Mouse (Mus musculus): ENCODE data around the gene Hnf1a. TPM values are rescaled to one million over a fixed set of nuclear protein-coding genes. Genes with fewer than 3 reads are reported as not detected.

Hnf1a gene
- 1 to 10 TPM; 1.7 to 3.3 TPM for total RNA-seq (2021)
- long read RNA-seq, experiment 1, partial matches to known transcripts, result 1 of 3 reads
- long read RNA-seq, experiment 1, other reads (novel, unspliced or antisense), result 1 of 3 reads
- long read RNA-seq, experiment 2, partial matches to known transcripts, result 2 of 5 reads
- long read RNA-seq, experiment 2, other reads (novel, unspliced or antisense), result 2 of 5 reads

DNA sequence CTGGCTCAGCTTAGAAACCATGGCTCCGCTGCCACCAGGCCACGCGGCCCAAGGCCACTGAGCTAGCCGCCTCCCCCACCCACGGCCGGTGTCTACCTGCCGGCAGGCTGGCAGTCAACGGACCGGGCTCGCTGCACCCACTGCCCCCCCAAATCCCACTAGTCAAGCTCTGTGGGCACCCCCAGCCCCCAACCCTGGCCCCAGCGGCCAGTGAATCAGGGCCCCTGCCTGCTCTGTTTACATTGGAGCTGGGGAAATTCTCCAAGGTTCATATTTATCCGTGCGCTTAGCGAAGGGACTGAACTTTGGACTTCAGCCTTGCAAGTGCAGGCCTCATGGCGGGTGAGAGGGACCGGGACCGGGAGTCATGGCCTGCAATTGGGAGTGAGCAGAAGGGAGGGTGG lies at the start of gene Hnf1a:
Gene Hnf1a (minus strand): TSS at position 271 of the 404 bp plus-strand sequence.
- no peak for DNase-seq

DNA sequence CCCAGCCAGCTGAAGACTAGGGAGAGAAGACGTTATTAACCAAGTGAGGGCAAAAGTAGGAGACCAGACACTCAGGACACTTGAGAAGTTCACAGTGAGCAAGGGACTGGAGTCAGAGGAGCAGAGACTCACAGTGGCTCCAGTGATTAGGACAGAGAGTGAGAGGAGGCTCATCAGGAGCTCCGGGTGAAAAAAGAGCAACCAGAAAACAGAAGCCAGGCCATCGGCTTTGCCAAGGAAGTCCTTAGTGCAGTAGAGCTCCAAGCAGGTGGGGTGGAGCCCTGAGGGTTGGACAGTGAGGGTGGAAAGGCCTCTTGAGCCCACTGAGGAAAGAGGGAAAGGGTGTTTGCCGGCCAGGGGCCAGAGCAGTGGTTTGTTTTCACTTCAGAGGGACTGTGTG lies 47.9 kb upstream of the Hnf1a start:
- DNase-seq, result peak; percentile 23

DNA sequence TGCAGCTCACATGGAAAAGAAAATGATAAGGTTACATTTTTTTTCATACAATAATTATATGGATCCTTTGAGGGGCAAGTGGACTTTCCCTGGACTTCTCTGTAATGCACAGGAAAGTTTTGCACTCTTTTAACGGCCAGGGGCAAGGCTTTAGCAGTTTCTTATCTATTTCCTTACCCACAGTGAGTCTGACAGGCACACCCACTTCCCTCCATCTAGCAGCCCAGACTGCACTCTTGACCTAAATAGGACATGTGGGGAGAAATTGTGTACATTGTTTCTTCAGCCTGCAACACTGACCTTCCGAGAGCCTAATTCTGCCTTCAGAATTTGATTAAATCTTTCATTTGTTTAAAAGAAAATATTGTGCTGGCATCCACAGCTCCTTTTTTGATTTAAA lies 47.4 kb upstream of the Hnf1a start:
- no peak for DNase-seq

DNA sequence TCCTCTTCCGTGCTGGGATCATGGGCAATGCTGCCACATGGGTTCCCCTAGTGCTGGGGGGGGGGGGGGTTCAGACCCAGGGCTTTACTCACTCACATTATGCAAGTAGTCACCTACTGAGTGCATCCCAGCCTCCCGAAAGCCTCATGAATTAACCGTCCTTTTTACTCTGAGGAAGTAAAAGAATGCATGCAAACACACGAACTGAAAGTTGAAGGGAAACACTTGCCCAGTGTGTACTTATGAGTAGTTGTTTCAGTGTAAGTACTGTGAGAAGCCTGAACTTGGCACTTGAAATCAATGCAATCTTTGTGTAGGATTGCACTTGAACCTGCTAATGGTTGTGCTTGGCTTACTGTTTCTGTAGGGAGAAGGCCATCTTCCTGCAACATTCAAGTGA lies 44.2 kb upstream of the Hnf1a start:
- DNase-seq, result no peak

DNA sequence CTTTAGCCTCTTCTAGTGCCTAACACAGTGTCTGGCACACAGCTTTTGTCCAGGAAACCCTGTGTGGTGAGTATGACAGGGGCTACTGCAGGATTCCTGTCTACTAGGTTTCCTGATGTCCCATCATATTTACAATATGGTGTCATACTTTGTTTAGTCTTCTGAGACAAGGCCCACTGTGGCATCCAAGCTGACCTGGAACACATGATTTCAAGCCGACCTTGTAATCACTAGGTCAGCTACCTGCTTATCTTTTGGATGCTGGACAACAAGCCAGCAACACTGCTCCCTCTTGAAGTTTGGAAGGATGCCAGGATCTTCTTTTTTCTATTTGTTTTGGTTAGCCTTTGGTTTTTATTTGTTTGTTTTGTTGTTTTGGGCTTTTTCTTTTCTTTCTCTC lies 43.7 kb upstream of the Hnf1a start:
- peak; percentile 31 for DNase-seq

DNA sequence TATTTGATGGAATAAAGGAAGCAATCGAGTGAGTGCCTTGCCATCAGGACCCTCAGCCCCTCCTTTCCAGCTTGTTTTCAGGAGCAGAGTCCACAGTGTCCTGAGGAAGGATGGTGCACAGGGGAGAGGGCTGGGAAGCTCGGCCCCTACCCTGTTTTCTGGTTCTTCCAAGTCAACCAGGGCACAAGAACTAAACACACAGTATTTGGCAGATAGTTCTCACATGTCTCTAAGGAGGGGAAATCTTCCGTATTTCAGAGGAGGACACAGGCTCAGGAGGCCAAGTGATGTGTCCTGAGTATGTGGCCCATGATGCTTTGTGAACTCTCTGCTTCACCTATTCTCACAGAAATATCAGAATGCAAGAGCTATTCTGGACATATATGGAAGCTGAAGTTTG lies 42.5 kb upstream of the Hnf1a start:
- DNase-seq, result no peak

DNA sequence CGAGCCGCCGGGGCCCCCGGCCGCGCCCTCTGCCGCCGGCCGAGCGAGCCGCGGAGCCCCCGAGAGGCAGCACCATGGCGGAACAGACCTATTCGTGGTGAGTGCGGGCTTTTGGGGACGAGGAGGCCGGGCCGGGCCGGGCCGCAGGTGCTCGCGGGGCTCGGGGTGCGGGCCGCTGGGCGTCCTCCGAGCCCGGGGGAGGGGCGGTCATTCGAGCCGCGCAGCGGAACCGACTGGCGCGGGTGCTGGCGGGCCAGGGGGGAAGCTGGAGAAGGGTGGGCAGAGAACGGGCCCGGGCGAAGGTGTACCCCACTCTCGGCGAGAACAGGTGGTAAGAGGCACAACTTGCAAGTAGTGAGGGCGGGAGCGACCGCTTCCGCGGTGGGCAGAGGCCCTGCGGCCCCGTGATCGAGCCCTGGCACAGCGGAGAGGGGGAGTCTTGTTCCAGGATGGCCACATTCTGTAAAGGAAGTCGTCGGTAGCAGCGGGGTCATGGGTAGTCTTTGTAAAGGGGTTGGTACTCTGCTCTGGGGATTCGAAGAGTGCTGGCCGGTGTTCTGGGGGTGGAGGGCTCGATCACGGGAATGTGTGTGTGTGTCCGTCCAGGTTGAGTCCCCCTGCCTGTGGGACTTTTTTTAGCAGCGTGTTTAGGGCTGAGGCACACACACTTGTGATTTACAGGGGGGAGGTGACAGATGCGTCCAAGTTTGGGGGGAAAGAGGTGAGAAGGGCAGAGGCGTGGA lies 40.8 kb upstream of the Hnf1a start:
- DNase-seq, result peak; percentile 74

DNA sequence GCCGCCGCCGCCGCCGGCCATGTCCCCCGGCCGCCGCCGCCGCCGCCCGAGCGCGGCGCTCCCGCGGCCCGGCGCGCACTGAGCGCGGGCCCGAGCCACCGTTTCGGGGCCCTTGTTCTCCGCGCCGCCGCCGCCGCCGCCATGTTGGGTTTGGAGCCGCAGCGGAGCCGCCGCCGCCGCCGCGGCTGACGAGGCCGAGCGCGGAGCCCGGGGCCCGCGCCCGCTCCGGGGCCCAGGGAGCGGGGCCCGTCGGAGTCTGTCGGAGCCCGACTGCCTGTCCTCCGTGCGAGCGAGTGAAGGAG lies 40.3 kb upstream of the Hnf1a start:
- no peak for DNase-seq

DNA sequence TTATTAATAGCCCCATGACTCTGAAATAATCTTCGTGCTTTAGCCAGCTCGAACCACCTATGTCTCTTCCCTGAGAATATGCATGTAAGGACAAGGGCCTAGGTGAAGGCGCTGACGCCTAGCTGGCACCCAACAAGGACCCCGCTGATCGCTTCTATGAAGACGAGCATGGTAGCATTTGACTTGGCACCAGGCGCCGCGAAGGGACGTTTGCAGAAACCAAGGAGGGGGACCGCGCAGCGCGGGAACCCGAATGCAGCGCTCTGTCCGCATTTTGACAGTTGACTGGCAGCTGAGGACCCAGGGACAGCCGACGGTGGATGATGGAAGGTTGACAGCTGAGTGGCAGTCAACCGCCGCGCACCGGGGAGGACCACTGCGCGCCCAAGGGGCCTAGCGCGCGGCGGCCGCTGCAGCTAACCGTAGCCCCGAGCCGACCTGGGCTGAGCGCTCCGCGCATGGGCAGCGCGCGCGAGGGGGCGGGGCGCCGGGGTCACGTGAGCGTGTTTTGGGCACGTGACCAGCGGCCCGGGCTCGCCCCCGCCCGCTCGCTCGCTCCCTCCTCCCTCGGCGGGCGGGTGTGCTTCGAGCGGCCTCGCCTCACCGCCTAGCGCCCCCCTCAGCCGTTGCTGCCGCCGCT lies 39.8 kb upstream of the Hnf1a start, which contains the start of gene Sppl3:
Gene Sppl3 (plus strand): TSS at position 561 of the 640 bp plus-strand sequence.
- peak; percentile 99 for DNase-seq

DNA sequence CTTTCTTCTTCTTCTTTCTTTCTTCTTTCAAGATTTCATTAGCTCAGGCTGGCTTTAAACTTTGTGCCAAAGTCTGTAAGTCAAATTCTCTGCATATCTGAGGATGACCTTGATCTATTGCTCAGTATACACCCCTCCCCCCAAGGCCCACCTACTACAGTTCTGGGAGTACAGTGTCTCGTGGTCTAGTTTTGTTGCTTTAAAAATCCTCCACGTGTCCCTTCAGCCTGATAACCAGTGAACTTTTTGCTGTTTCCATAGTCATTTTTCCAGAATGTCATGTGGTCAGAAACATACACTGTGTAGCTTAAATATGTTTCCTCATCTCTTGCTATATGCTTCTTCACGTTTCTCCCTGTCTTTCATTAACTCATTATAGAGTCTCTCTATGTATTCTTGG lies 39.1 kb upstream of the Hnf1a start:
- DNase-seq, result peak; percentile 45

DNA sequence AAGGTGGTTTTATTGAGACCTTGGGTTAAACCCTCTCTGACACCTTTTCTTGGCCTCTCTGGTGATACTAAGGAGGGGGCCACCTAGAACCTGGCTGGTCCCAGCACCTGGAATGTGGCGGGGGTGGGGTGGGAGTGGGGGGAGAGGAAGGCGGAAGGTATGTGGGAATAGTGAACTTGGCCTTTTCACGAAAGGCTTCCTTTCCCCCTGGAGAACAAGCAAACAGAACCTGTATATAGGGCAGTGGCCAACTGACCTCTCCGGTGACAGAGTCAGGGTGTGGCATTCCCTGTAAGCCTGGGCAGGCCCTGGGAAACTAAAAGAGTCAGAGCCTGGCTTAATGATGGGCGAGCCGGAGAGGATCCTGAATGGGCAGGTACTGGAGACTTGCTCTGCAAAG lies 38.2 kb upstream of the Hnf1a start:
- DNase-seq, result no peak

DNA sequence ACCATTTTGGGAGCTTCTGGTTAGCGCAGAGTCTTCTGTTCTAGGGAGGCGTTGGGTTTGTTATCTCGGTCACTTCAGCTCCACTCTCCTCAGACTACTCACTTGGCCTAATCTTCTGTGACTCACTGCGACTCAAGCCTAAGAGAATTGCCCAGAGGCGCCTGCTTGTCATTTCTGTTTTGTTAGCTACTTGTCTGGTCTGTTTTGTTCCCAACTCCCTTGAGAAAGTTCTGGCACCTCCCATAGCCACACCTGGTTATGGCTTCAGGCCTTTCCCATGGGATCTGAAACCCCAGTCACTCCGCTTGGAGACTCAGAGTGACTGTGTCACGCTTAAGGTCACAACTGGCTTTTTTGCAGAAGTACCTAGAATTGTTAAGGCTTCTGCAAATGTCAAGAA lies 37.4 kb upstream of the Hnf1a start:
- no peak for DNase-seq

DNA sequence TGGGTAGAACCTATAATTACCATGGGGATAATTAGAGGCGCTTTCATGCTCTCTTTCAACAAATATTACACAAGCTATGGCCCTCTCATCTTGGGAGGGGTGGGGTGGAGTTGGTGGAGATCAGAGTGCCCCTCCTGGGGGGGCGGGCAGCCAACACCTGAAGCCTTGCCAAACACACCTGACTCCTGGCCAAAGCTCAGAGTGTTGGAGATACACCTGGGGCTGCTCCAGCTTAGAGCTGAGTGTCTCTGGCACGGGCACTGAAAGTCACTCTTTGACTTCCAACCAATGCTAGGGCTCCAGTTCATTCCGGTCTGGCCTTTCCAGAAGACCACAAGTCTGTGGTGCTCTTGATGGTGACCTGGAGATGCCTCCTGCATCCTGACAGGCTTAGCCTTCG lies 36.9 kb upstream of the Hnf1a start:
- no peak for DNase-seq

DNA sequence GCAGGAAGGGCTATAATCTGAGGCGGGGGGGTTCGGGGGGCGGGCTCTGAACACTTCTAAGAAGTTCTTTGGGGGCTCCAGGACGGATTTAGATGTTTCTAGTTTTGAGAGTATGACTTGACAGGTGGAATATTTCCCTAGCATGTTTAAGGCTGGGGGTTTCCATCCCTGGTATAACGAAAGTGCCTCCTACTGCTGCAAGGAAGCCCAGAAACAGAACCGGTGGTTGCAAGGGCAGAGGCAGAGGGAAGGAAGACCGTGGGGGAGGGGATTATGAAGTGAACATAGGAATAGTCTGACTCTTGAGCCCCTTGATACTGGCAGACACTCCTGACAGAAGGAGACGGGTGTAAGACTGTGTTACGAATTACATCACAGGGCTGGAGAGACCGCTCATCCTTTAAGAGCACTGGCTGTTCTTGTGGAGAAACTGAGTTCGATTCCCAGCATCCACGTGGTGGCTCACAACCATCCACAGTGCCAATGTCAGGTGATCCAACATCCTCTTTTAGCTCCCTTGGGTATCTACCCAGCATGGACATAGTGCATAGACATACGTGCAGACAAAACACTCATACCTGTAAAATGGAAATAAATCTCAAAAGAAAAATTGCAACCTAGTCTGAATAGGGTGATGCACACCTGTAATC lies 32.5 kb upstream of the Hnf1a start:
- no peak for DNase-seq

DNA sequence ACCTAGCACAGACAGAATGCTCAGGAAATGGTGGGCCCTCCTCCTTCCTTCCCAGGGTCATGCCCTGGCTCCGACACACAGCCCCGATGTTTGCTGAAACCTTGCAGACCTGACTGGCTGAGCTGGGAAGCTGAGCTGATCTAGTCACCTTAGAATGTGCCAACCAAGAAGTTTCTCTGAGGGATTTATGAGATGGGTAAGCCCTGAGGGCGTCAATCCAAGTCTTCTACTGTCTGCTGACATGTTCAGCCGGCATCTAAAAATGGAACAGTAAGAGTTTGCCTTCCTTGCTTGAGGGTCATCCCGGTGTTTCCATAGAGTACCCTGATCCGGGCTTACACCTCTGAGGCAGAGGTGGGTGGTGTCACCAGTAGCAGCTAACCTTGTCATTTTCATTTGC lies 31.9 kb upstream of the Hnf1a start:
- DNase-seq, result no peak

DNA sequence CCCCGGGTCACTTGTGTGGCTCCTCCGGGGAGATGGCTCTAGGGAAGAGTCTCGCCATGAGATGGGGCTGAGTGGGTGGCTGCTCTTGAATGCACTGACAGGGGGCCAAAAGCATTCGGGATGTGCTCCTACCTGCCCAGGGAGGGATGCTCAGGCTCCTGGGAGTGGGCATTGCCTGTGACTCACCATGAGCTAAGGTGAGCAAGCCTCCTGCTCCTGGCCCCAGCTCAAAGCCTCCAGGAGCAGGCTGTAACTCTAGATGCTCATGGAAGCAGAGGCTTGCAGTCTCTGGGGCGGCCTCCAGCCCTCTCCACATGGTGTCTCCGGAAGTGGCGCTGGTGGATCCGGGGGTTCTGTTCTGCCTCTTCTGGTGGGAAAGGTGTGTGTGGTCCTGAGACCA lies 30.6 kb upstream of the Hnf1a start:
- no peak for DNase-seq

DNA sequence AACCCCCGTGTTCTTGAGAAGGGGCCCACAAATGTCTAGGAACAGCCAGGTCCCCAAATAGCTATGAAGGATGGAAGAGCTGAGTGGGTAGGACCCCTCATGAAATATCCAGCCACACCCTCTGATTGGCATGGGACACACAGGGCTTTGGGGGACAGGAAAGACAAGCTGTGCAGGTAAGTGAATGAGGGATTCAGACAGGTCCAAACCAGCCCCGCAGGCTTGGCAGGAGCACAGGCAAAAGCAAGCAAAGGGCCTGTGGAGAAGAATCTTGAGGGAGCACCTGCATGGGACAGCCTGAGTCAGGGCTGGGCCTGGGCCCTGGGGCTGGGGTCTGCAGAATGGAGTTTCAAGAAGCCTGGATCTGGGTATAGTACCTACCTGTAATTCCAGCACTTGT lies 29.6 kb upstream of the Hnf1a start:
- DNase-seq, result no peak

DNA sequence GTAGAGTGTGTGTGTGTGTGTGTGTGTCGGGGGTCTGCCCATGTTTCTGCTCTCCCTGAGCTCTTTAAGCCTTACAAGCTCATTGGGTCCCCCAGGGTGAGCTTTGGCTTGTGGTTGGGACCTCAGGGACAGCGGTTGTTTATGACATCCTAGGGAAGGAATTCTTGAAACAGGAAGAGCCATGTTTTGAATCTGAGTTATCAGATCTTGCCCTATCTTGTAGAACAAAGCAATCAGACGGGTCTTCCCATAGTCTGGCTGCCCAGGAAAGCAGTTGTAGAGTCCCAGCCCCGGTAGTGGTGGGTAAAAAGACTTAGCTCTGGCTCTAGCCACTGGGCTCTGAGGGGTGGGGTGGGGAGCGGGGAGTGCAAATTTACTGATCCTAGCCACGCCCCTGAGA lies 26.4 kb upstream of the Hnf1a start:
- no peak for DNase-seq

DNA sequence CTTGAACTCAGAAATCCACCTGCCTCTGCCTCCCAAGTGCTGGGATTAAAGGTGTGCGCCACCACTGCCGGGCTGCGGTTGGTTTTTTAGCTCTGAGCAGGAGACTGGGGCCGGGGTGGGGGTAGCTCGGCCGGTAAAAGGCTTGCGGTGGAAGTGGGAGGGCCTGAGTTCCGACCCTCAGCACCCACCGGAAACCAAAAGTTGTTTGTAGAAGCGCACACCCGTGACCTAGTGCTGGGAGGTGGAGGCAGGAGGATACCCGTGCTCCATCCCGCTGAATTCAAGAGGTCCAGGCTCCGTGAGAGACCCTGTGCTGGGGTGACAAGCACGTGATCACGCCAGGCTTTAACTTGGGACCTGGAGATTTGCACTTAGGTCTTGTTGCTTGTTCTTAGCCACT lies 25.6 kb upstream of the Hnf1a start:
- DNase-seq, result no peak

DNA sequence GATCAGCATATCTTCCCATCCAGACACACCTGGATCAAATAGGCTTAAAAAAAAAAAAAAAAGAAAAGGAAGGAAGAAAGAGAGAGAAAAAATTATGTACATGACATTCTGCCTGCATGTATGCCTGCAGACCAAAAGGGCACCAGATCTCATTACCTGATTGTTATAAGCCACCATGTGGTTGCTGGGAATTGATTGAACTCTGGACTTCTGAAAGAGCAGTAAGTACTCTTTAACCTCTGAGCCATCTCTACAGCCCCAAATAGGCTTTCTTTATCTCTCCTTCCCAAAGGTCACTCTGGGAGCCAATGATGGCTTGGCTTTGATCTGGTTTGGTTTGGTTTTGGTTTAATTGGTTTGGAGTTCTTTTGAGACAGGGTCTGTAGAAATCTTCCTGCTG lies 14.2 kb upstream of the Hnf1a start:
- DNase-seq, result no peak

DNA sequence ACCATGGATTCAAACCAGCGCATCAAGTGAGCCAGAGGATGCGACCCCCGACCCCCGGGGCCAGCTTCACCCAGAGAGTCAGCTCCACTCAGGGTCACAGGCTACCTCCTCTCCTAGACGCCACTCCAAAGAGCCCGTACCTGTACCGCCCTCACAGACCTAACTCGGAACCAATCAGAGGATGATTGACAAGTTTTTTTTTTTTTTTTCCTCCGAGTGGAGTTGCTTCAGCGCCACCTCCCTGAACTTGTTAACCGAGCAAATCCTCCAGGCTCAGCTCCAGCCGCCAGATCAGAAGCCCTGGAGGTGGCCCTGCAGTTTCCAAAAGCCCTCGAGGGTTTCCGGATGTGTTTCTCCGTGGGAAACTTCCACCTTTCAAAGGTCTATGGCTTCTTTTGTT lies 11.1 kb upstream of the Hnf1a start:
- no peak for DNase-seq

DNA sequence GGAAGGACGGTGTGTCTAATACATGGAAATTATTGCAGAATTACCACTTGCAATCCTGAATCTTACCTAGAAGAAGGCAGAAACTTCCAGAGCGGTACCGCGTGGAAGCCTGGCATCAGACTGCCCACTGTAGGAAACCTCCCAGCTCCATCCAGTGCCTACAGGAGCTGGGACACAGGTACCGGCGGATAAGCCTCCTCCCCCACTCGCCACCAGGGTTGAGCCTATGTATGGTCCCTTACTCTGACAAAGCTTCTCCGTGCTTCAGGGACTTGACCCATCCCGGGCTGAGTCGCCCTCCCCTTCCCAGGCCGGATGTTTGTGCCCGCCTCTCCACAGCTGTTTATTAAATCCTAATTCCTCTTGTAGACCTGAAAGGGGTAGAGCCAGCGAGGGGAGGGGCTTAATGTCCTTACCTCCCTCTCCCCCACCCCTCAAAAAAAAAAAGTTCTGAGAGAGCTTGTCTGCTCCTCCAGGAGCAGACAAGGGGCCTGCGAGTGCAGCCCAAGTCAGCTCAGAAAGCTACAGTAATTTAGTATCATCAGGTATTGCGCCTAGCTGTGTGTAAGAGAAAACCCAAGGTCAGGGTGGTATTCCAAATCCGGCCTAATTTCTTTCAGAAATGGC lies 9.3 kb upstream of the Hnf1a start:
- DNase-seq, result no peak
